Mouse (Mus musculus): ENCODE data around the gene M1ap.
A peak's percentile ranks its signal among the peaks of the same experiment; 100 is the strongest.

M1ap gene

GRCm38 (mm10) chr6:83078324-83078858 lies 131.7 kb downstream of the M1ap start:
- peak; percentile 99 for DNase-seq
